Mouse (Mus musculus): ENCODE measurements around the gene Tmco1.

Gene Tmco1

GRCm38 (mm10) chr1:167284258-167284836, 23.8 kb upstream of the Tmco1 start:
- DNase-seq (ENCODE audit: low spot score) = no peak

DNA sequence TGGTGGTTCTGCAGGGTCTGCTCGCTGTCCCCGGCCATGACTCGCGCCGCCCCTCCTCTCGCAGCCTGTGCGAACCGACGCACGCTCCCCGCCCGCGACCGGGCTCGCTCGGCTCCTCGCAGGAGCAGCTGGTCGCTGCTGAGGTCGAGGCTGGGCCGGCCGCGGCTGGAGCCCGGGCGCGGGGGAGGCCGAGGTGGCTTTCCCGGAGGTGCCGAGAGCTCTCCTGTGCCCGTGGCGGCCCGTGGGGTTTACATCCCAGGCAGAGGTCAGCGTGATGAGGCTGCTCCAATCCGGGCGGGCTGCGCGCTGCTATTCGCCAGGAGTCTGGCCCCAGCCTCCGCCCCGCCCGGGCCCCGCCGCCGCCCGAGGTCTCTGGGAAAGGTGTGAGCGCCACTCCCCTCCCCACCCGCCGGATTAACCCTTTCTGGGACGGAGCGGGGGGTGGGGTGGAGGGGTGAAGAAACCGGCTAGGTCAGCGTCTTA, 23.3 kb upstream of the Tmco1 start:
- no peak for DNase-seq (ENCODE audit: low spot score)

- DNase-seq (ENCODE audit: low spot score) = no peak
Observed at GRCm38 (mm10) chr1:167285320-167285355, 23.0 kb upstream of the Tmco1 start, which contains the start of gene Uck2. Gene Uck2 (minus strand): TSS chr1:167285320.

DNA sequence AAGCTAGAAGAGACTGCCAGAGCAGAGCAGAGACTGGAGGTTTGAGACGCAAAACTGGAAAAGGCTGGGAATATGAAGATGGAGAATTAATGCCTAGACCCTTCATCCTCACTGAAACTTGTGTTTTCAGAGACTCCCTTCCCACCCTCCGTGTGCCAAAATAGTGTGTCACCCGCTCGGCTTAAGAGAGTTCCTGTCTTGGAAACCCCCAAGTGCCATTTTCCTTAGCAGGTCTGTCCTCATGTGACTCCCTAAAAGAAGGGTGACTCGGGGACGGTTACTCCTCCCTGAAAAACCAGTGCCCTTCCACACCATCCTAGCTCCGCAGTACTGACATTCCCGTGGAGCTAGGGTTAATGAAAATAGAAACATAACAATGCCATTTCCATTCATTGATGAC, 22.8 kb upstream of the Tmco1 start:
- DNase-seq (ENCODE audit: low spot score) = no peak

DNA sequence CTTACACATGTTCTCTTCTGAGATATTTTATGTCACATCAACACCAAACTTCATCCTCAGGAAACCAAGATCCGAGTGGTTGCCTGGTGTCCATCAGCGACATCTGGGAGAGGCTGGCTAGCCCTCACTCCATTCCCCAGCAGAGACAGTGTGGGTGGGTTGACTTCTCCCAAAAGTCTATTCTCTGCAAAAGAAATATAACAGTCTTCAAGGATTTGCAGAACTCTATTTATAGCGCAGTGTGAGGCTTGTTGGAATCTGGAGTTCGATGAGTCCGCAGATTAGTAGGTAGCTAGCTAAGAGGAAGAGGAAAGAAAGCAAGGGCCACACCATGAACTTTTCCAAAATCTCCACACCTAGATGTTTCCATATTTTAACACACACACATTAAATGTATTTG, 21.0 kb upstream of the Tmco1 start:
- no peak for DNase-seq (ENCODE audit: low spot score)

DNA sequence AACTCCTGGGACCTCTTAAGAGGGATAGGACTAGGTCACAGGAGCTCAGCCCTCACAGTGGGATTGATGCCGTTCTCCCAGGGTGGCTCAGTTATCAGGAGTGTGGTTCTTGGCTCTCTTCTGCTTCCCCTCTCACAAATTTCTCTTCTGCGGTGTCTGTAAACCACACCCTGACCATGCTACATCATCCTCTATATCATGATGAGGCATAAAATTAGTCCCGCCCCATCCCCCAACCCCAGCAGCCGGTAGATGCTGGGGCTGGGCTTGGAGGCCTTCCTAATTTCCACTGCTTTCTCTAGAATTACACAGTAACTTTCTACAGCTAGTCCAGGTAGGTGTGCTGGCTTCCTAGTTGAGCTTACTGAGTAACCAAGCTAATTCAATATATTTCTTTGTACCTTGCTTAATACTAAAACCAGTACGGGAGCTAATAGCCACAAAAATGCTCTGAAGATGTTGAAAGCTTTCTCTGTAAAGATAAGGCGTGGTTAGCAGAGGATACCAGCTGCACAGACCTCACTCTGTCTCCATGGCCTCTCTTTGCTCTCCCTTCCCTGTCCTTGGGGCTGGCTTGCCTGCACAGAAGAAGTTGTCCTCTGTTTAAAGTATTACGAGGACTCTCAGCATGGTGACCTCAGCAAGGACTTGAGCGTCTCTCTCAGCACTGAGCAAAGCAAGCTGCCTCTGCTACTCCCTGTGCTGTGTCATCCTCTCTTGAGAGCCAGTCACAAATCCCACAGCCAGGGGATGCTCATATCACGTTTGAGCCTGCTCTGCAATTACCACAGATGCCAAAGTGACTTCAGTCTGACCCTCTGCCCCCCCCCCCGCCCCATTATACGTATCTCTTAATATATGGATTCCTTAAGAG, 19.3 kb upstream of the Tmco1 start:
- no peak for DNase-seq (ENCODE audit: low spot score)

DNA sequence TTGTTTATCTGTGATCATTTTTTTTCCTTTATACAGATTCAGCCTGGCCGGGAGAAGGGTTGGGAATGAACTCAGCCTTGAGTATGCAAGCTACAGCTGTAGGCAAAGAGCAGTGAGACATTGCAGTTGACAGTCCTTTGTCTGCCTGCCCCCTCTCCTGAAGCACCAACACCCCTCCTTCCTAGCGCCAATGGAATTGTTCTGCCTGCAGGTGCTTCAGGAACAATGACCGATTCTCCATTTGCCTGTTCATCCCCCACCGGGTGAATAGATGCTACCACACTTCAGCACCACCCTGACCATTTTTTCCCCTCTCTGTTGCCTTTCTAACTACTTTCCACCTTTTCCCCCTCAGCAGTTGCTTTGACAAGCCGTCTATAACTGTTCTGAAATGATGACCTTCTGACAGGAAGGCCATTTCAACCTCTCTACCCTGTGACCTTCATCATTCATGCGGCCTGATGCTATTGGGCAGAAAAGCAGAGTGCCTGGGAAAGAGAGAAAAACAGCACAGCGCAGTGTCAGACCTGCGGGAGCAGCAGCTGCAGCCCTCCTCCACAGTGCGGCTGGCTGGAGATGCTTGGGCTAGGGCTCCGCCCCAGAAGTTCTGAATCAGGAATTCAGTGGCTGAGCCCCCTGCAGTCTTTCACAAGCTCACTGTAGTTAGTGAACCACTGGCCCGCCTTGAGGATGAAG, 18.5 kb upstream of the Tmco1 start:
- no peak for DNase-seq (ENCODE audit: low spot score)

DNA sequence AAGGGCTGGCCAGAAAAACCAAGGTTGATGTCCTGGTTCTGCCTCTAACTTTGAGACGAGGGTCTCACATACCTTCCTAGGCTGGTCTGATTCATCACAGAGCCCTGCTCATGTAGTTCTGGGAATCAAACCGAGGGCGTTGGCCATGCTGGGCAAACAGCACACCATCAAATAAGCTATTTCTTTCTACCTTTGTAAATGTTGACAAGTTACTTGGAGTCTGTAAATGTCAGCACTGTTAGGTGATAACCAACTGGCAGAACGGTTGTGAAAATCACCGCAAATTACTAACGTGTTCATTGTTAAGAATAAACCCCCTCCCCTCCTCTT, 17.9 kb upstream of the Tmco1 start:
- DNase-seq (ENCODE audit: low spot score) = no peak

DNA sequence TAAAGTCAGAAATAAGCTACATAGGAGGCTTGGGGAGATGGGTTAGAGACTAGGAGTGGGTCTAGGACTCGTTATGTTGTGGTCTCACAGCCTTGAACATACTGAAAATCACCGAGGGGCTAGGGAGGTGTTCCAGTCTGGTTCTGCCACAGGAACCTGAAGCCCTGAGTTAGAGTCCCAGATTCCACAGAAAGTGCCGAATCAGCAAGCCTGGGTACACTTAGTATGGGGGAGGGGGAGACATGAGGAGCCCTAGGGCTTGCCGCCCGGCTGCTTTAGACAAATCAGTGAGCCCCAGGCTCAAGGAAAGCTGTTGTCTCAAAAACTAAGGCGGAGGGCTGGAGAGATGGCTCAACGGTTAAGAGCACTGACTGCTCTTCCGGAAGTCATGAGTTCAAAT, 16.6 kb upstream of the Tmco1 start:
- no peak for DNase-seq (ENCODE audit: low spot score)

DNA sequence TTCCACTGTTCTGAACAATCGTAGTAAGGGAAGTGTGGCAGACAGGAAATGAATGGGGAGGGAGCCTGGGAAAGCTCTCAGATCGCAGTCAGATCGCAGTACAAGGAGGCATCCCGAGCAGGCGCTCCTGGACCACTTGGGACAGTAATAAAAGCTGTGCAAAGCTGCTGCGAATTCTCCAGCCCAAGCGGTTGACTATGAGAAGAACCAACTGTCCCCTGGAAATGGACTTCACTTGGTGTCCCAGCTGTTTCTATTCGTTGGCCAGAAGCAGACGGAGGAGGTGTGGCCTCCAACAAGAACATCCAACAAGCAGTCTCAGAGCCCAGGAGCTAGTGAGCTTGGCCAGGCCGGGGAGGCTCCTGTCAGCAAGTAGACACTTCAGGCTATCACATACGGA, 15.7 kb upstream of the Tmco1 start:
- no peak for DNase-seq (ENCODE audit: low spot score)

GRCm38 (mm10) chr1:167295679-167296402, 12.3 kb upstream of the Tmco1 start:
- no peak for DNase-seq (ENCODE audit: low spot score)

GRCm38 (mm10) chr1:167300122-167300521, 8.1 kb upstream of the Tmco1 start:
- no peak for DNase-seq (ENCODE audit: low spot score)

- DNase-seq (ENCODE audit: low spot score) = no peak
Observed at GRCm38 (mm10) chr1:167305501-167306137, 2.6 kb upstream of the Tmco1 start.

- DNase-seq (ENCODE audit: low spot score) = peak; percentile 69
Observed at GRCm38 (mm10) chr1:167306451-167307240, 1.5 kb upstream of the Tmco1 start.

DNA sequence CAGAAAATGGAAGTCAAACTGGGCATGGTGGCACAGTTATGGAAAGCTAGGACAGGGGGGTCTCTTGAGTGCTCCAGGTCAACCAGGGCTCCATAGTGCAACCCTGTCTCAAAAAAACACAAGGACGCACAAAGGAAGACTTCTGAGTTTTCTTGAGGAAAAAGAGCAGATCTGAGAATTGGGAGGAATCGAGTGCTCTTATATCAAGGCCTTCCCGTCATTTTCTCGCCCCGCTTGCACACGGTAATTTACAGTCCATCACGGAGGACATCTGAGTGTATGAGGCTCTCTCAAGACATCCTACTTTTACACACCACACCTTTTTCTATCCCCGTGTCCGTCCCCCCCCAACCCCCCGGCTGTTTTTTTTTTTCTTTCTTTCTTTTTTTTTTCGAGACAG, 504 bp upstream of the Tmco1 start:
- no peak for DNase-seq (ENCODE audit: low spot score)

GRCm38 (mm10) chr1:167312367-167312766, 4.2 kb downstream of the Tmco1 start:
- DNase-seq (ENCODE audit: low spot score) = no peak

DNA sequence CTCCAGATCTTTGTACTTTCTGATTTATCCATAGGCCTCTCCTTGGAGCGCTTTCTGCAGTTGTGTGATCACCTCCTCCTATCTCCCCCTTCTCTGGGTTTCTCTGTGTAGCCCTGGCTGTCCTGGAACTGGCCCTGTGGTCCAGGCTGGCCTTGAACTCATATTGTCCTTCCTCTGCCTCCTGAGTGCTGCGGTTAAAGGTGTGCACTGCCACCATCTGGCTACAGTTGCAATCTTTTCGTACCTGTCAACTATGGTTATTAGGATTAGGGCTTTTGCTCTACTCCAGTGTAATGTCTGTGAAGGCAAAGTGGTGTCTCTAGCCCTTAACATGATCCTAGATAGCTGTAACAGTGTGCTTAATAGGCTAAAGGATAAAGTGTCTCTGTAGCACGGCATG, 5.0 kb downstream of the Tmco1 start:
- no peak for DNase-seq (ENCODE audit: low spot score)

GRCm38 (mm10) chr1:167321691-167322090, 13.5 kb downstream of the Tmco1 start:
- DNase-seq (ENCODE audit: low spot score) = no peak

- DNase-seq (ENCODE audit: low spot score) = no peak
Observed at GRCm38 (mm10) chr1:167328776-167329175, 20.6 kb downstream of the Tmco1 start.

DNA sequence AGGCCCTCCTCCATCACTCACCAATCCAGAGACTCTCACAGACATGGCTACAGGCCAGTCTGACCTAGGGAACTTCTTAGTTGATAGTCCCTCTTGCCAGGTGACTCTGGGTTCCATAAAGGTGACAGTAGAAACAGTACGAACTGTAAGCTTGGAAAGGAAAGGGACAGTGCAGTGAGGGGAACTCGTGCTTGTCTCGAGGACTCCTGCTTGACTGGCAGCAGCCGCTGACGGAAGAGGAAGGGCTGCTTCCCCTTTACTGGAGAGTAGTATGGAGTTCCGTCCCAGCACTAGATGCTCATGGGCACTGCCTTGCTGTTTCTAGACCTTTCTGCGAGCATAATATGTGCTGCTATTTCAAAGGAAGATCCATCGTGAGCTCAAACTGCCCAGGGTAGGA, 22.9 kb downstream of the Tmco1 start:
- no peak for DNase-seq (ENCODE audit: low spot score)

- DNase-seq (ENCODE audit: low spot score) = no peak
Observed at GRCm38 (mm10) chr1:167336398-167336797, 28.2 kb downstream of the Tmco1 start.

All from c-Kit-positive CD71-positive TER-119-positive erythroid progenitor cells, embryonic 14.5 days (primary cell).